Mouse (Mus musculus): ENCODE measurements around the gene Nabp2. TPM values are rescaled to one million over a fixed set of nuclear protein-coding genes. Genes with fewer than 3 reads are reported as not detected.

Gene Nabp2
- 100 to 1,000 TPM in 2 of 4 experiments, 10 to 100 TPM in 2; 94.4 to 107 (median 100) TPM for total RNA-seq (2022)

DNA sequence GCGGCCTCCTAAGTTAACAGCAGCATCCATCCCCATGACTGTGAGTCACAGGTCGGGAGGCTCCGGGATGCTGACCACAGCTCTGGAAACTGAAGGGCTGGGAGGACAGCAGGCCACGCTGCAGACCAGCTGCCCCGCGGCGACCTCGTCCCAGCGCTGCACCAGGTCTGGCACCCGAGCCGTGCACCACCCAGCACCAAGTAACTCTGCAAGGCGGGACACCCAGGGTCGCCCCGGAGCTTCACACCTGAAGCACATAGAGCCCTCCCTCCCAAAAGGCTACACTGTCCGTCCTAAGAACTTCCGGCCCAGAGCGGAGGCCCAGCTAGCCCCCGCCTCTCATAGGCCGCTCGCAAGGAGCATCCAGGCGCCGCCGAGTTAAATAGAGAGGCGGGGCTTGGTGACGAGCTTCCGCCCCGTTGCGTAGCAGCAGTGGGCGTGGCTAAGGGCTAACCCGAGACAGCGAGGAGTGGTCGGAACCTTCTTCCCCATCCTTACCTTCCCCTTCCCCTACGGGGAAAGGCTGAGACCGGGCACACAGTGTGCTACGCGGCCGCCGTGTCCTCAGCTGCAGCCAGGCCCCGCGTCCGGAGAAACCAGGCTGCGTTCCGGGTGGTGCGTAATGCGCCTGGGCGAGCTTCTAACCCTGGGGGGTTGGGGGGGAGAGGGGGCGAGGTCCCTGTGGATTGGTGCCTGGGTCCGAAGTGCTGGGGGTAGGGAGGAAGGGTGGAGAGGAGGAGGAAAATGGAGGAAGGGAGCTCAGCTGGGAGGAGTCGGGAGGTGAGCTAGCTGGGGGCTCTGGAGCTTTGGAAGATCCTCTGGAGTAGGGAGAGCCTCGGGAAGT lies at the start of gene Nabp2, which contains the start of gene Rnf41:
TSS of gene Nabp2 (minus strand) at position 282 of the 844 bp plus-strand sequence.
TSS of gene Rnf41 (plus strand) at position 447 of the 844 bp plus-strand sequence.
- DNase-seq (ENCODE audit: low spot score in 2 of 2), result peak; percentile 94

DNA sequence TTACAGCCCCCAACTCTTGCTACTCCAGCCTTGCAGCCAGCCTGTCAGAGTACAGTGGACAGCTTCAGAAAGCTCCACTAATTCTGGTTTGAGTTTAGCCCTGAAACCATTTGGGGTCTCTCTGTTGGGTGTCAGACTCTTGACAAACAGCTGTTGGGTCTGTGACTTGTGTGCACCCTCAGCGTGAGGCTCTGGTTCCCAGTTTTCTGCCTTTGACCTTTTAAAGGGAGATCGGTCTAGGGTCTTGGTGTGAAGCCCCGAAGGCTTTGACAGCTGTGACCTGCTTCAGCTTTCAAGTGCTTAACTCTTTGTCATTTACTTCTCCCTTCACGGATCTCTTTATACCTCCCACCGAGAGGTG lies 49.0 kb upstream of the Nabp2 start:
- DNase-seq (ENCODE audit: low spot score in 2 of 2), result no peak

DNA sequence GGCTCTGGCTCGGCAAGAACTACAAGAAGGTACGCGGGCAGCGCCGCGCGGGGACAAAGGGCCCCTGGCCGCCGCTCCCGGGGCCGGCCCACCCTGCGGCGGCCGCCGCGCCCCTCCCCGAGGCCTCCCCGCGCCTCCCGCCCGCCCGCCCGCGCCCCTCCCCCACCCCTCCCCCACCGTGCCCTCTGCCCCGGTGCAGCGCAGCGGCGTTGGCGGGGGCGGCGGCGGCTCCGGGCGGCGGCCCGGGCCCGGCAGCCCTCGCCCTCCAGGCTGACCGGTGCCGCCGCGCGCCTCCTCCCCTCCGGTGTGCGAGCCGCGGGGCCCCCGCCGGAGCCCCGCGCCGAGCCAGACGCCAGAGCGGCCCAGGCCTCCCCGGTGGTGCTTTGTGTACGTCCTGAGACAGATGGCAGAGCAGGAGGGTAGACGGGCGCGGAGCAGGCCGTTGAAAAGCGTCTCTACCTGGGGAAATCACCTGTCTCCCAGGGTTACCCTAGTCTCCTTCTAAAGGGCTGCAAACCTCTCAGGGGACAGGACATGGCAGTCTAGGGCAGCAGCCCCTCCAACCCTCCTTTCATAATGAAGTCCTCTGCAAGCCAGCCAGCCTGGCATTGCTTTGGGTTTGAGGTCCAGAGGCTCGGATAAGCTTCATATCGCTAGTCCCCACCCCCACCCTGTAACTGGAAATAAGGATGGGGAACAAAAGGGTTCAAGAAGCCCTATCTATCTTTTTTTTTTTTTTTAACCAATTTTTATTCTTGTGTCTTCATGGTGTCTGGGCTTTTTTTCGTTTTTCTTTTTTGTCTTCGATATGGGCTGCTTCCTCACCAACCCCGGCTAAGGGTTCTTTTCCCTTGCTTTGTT lies 48.3 kb upstream of the Nabp2 start:
- no peak for DNase-seq (ENCODE audit: low spot score in 2 of 2)

DNA sequence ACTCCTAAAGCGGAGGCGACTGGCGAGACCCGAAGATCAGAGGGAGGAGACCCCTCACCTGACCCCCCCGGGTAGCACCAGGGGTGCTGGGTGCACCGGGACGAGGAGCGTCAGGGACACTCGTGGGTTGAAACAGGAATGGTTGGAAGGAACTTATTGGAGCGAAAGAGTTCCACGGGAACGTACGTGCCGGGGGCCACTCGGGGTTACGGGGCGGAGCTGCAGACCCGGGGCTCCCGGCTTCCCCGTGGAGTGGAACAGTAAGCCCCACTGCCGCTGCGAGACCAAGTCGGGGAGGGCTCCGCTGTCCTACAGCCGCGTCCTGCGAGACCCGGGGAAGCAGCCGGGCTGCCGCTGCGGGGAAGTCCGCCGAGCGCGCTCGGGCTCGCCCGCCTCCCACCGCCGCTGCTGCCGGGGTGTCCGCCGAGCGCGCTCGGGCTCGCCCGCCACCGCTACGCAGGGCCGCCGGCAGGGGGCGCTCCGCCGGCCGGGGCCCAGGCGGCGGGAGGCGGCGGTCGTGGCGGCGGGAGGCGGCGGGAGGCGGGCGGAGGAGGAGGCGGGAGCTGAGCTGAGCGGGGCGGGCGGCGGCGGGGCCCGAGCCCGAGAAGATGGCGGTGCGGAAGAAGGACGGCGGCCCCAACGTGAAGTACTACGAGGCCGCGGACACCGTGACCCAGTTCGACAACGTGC lies 47.6 kb upstream of the Nabp2 start, which contains the start of gene Smarcc2:
TSS of gene Smarcc2 (plus strand) at position 530 of the 690 bp plus-strand sequence.
- DNase-seq (ENCODE audit: low spot score in 2 of 2), result peak; percentile 62 to 74

DNA sequence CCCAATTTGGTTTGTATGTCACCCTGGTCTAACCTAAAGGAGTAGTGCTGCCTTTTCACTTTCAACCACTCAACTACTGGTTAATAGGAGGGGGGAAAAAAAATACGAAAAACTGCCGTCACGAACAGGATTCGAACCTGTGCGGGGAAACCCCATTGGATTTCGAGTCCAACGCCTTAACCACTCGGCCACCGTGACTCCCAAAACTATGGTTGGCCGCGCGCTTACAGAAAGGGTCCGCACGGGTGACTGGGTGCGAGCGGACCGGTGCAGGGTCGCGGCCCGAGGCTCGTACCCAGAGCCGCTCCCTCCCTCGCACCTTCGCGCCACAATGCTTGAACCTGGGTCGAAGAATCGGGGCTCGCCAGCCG lies 47.0 kb upstream of the Nabp2 start:
- DNase-seq (ENCODE audit: low spot score in 2 of 2), result peak; percentile 83 to 92

DNA sequence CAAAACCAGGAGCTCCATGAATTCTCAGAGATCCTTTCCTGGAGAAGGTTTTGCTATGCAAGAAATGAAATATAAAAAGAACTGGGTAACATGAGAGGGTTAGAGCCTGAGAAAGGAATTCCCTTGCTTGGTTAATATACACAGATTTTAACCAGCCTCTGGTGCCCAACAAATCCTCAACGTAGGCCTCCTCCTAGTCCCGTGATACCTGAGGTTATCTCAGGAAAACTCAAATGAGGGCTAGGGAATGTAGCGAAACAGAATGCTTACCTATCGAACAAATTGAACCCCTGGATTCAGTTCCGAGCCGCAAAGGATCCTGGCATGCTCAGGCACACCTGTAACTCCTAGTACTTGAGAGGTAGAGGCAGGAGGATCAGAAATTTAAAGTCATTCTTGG lies 46.4 kb upstream of the Nabp2 start:
- no peak for DNase-seq (ENCODE audit: low spot score in 2 of 2)

DNA sequence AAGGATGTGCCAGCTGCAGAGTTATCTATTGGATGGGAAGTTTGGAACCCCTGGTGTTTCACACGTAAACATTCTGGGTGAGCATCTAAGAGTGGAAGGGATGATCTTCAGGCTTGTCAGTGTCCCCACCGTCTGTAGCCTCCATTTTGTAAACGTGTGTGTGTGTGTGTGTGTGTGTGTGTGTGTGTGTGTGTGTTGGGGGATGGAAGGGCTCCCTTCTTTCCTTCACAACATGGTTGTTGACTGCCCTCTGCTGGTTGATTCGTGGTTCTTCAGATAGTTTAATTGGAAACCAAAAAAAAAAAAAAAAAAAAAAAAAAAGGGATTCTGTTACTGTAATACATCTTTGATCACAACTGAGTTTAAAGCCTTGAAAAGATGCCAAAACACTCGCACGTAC lies 44.0 kb upstream of the Nabp2 start:
- DNase-seq (ENCODE audit: low spot score in 2 of 2), result peak; percentile 55 to 61

DNA sequence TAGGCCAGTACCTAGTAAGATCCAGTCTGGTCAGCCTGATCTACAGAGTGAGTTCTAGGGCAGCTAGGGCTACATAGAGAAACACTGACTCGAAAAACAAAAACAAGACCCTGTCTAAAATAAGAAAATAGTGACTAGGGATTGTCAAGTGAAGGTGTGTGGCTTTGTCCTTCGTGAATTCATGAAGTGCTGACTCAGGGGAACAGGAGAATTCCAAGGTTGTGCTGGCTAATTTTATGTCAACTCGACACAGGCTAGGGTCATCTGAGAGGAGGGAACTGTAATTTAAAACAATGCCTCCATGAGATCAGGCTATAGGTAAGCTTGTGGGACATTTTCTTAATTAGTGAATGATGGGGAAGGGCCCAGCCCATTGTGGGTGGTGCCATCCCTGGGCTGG lies 43.2 kb upstream of the Nabp2 start:
- DNase-seq (ENCODE audit: low spot score in 2 of 2), result no peak

DNA sequence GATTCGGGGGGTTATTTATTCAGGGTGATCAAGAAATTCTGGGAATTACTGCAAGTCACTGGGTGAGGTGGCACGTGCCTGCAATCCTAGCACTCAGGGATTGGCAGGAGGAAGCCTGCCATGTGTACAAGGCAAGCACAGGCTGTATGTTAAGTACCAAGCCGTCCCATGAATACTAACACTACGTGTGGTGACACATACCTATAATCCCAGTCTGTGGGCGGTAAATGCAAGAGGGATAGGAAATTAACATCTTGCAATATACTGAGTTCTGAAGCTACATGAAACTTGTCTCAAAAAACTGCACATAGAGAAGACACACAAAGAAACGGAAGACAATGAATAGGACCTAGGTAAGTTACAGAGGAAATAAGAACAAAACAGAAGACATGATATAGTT lies 39.7 kb upstream of the Nabp2 start:
- DNase-seq (ENCODE audit: low spot score in 2 of 2), result no peak

DNA sequence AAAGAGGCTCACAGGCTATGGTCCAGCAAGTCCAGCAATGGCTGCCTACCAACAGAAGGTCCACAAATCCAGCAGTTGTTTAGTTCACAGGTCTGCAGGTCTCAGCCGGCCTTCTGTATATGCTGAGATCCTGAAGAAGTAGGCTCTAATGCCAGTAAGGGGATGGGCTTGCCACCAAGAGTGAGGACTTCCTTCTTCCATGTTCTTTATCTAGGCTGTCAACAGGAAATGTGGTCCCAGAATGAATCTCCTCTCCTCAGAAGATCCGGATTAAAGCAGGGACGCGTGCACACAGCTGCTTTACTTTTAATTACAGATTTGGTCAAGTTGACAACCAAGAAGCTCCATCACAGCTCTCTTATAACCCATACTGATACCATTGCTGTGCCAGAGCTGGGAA lies 34.1 kb upstream of the Nabp2 start:
- no peak for DNase-seq (ENCODE audit: low spot score in 2 of 2)

DNA sequence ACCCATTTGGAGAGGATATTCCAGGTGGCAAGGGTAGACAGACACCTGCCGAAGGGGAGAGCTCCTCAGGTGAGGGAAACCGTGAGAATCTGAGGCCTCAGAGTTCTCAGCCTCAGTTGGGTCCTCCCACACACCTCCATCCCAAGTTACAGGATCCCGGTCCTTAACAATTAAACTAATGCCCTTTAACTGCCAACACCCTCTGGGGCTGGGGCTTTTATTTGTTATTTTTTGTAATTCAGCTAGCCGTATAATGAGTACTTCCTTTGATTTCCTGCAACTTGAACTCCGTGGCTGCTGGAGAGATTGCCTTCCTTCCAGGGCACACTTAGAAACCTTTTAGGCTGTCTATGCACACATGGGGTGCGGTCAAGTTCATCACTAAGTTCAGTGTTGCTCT lies 33.1 kb upstream of the Nabp2 start:
- no peak for DNase-seq (ENCODE audit: low spot score in 2 of 2)

DNA sequence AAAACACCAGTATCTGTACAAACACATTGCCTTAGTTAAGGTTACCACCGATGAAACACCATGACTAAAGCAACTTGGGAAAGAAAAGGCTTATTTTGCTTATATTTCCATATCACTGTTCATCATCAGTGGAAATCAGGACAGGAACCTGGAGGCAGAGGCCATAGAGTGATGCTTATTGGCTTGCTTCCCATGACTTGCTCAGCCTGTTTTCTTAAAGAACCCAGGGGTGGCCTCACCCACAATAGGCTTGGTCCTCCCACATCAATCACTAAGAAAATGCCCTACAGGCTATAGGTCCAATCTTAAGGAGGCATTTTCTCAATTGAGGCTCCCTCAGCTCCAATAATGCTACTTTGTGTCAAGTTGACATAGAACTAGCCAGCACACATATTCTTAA lies 31.4 kb upstream of the Nabp2 start:
- no peak for DNase-seq (ENCODE audit: low spot score in 2 of 2)

DNA sequence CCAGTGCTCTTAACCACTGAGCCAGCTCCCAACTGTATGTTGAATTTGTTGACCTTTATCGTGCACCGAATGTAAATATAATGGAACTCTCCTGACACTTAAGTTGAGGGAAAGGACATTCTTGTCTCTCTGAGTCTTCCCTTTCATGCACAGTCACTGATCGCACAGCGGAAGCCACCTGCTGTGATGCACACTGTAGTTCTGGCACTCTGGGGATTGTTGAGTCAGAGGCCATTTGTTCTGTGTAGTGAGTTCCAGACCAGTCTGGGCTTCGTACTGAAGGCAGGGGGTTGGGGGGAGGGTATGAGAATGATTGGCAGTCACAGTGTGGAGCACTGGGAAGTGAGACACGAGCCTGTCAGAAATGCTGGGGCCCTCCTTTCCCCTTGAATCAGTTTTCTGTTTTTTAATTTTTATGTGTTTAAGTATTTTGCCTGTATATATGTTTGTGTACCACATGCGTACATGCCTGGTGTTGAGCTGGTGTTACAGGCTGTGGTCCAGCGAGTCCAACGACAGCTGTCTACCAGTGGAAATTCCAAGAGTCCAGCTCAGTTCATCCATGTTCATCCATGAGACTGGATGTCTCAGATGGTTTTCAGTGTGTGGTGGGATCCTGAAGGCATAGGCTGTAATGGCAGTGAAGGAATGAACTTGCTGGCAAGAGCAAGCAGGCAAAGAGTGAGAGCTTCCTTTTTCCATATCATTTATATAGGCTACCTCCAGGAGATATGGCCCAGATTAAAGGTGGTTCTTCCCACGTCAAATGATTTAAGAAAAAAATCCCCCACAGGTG lies 30.2 kb upstream of the Nabp2 start:
- no peak for DNase-seq (ENCODE audit: low spot score in 2 of 2)

DNA sequence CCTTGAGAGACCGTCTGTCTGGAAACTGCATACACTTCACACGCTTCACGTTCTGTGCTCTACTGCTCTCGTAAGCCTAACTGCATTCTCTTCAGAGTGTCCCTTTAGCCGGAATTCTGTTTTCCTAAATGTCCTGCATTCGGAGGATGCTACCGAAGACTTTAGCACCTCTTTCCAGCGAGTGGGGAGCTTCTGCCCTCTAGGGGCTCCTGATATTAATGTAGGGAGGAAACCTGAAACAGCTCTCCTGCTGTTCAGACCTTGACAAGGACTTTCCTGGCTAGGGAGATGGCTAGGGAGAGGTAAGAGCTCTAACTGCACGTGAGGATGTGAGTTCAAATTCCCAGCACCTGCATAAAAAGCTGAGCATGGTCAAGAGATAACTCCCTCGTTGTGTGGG lies 29.1 kb upstream of the Nabp2 start:
- DNase-seq (ENCODE audit: low spot score in 2 of 2), result no peak

DNA sequence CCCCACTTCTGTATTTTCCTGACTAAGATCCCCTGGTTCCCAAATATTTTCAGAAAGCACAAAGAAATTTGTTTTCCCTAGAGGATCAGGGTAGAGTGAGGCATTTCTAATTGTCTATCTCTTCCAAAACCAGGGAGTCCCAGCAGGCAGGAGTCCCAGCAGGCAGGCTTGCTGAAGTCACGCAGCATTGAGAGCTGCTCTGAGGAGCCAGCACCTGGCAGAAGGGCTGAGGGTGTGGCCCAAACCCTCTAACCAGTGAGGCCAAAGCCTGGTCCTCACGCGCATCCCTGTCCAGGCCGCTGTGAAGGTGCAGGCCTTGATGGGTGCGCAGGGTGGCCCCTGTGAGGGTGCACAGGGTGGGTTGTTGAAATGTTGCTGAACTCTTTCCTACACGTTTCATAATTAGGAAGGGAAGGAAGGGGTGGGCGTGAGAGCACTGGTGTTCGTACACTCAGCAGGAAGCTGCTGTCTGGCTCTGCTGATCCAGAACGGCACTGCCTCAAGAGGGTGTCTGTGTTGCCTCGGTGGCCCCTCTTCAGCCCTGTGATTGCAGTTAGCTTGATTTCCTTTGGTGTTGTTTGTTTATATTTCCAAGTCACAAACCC lies 27.5 kb upstream of the Nabp2 start:
- DNase-seq (ENCODE audit: low spot score in 2 of 2), result no peak

DNA sequence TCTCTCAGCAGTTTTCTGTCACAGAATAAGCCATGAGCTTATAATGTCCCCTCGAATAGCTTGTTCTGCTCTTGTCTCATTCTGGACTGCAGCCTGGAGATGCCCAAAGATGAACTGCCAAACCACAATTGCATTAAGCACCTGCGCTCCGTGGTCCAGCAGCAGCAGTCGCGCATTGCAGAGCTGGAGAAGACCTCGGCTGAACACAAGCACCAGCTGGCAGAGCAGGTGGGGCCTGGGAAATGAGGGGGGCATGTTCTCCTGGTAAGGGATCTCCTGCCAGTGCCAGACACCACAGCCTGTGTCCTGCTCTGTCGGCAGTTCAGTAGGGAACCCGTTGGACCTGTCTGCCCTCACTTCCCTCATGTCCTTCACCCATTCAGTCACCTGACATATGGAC lies 25.1 kb upstream of the Nabp2 start:
- no peak for DNase-seq (ENCODE audit: low spot score in 2 of 2)

DNA sequence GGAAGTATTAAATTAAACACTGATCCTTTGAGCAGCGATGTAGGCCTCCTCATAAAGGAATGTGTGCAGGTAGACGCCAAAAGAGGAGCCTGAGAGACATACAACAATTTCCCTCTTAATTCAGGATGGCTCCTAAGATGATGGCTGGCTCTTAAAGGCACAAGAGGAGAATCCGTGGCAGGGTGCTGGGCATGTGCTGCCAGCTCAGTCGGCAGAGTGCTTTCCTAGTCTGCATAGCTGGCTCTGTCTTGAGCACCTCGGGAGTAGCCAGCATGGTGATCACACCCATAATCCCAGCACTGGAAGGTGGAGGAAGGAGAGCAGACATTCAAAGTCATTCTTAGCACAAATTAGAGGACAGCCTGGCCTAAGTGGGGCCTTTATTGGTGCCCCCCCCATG lies 24.6 kb upstream of the Nabp2 start:
- no peak for DNase-seq (ENCODE audit: low spot score in 2 of 2)

DNA sequence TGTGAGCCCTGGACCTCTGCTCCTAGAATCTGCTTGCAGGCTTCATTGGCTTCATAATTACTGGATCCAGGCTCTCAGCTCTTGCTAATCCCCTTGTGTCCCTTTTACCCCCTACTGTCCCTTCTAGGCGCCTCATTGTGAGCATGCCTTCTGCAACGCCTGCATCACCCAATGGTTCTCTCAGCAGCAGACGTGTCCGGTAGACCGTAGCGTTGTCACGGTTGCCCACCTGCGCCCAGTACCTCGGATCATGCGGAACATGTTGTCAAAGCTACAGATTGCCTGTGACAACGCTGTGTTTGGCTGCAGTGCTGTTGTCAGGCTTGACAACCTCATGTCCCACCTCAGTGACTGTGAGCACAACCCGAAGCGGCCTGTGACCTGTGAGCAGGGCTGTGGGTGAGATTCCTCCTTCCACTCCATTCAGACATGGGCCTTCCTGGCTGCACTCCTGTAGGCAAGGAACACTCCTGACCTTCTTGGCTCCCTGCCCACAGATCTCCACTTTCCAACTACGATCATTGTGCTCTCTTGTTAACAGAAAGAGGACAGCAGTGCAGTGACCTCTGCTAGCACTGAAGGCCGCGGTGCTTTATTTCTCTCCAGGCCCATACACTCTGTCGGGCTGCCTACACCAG lies 24.0 kb upstream of the Nabp2 start:
- no peak for DNase-seq (ENCODE audit: low spot score in 2 of 2)

DNA sequence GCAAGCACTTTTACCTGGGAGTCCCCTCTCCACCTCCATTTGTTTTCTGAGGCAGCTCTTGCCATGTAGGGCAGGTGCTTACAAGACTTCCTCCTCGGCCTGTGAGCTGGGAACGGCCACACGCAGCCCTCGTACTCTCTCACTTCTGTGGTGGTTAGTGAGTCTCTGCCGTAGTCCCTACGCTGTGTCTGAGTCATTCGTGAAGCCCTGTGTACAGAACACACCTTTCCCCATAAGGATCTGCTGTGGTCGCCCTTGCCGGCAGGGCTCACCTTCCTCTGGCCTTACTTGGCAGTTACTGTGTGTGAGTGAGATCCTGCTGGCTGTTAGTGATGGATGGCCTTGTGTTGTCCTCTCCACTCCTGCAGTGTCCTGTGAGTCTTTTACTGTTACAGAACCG lies 23.4 kb upstream of the Nabp2 start:
- no peak for DNase-seq (ENCODE audit: low spot score in 2 of 2)

DNA sequence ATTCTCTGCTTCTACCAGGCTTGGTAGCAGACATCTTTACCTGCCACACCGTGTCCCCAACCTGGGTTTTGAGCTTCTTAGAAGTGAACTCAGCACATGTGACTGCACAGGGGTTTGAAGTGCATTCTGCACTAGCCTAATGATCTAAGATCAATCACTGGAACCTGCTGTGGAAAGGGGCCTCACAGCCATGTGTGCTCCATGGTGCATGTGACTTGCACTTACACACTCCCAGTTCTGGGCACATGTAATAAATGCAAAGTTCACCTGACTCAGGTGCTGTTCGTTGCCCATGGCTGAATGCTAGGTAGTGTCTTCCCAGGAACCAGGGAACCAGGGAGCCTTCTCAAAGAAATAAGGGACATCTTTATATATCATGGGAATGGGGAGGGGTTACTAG lies 22.1 kb upstream of the Nabp2 start:
- no peak for DNase-seq (ENCODE audit: low spot score in 2 of 2)
